Mouse (Mus musculus): ENCODE results near the gene Xrn2.

Gene Xrn2

GRCm38 (mm10) chr2:147053229-147053892 lies 40.6 kb downstream of the Xrn2 start:
- DNase-seq (ENCODE audit: low read depth), result no peak

DNA sequence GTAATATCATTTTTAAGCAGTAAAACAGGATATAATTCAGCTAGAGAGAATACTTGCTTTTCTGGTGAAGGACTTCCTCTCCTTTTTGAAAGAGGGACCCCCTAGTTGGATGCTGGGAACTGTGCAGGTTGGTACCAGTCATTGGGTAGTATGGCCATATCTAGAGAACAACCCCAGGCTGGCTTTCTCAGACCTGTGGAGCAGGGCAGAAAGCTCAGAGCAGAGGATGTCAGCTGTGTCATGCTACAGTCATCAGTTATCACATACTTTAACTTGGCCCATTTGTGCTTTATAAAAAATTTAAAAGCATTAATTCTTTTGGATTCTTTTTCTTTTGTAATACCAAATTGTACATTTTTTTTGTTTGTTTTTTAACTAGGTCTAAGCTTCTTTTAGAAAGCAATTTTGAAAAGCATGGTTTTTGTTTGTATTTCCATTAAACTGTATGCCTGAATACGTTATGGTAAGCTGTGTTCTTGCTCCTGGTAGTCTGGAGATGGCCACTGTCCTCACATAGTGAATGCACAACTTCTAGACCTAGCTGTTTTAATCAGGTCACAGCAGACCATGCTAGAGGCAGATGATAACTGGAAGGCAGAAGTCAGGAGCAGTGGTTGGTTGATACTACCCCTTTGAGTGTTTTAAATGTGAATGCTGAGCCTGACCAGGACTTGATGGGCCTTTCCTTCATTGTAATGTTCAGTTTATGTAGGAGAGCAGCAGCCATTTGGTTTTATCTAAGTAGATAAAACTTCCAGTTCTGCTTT lies 54.9 kb downstream of the Xrn2 start:
- DNase-seq (ENCODE audit: low read depth), result no peak

DNA sequence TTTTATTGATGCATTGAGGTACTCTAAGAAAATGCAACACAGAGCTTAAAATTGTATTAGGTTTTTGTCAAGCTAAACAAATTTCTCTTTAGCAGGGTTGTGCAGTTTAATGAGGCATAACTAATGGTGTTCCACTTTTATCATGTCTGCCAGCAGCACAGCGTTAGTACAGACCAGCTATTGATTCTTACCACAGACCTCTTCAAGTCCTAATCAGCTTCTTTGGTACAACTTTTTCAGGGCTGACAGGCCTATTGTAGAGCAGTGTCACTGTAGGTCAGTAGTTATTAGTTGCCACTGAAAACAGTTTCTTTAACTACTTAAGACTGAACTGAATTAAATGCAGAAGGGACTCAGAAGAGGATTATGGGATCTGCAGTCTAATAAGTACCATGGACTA lies 56.3 kb downstream of the Xrn2 start:
- DNase-seq (ENCODE audit: low read depth), result no peak

- DNase-seq (ENCODE audit: low read depth), result no peak
These were observed 57.5 kb downstream of the Xrn2 start for GRCm38 (mm10) chr2:147070305-147070704.

DNA sequence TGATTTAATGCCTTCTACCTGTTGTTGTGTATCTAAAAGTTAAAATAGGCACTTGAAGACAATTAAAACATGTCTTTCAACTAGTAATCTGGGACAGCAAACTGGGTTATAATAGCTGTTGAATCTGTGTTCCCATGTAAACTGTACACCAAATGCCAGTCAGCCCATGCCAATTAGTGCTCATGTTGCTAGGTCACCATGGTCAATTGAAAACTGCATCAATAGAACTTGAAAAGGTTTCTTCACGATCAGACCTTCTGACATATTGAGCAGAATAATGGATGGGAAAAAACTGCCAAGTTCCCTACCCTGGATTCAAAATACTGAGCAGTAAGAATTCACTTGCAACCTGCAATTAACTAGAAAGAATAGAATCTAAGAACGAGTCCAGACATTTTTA lies 61.2 kb downstream of the Xrn2 start:
- no peak for DNase-seq (ENCODE audit: low read depth)

GRCm38 (mm10) chr2:147074399-147074798 lies 61.6 kb downstream of the Xrn2 start:
- DNase-seq (ENCODE audit: low read depth), result no peak

- DNase-seq (ENCODE audit: low read depth), result no peak
These were observed 69.6 kb downstream of the Xrn2 start for GRCm38 (mm10) chr2:147082391-147082790.

DNA sequence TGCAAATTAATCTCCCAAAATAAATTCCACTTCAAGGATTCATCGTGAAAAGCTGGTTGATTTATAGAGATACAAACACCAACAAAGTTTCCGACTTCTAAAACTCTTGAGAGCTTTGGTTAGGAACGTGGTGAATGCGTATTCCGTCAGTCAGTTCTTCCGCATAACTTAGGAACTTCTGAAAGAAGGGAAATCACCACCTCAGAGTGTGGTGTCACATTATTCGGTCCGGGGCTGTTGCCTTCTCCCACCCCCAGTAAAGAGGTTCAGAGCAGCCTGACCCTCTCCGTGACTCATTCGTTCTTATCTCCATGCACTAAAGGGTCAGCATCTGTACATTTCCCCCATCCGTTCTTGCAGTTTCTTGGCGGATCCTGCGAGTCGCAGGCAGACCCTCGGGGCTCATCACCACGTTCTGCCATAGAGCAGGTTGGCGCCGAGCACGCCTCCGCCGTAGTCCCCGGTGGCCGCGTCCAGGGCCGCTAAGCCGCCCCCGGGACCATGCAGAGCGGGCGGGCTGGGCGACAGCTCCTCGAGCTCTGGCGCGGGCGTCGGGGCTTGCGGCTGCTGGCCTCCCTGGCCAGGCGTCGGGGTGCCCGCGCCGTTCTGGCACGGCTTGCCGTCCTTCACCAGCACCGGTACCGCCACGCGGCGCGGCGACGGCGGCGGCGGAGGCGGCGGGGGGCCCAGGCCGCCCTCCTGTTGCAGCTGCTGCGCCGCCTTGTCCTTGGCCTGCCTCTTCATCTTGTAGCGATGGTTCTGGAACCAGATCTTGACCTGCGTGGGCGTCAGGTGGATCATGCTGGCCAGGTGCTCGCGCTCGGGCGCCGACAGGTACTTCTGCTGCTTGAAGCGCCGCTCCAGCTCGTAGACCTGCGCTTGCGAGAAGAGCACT lies 70.9 kb downstream of the Xrn2 start:
- DNase-seq (ENCODE audit: low read depth), result no peak

DNA sequence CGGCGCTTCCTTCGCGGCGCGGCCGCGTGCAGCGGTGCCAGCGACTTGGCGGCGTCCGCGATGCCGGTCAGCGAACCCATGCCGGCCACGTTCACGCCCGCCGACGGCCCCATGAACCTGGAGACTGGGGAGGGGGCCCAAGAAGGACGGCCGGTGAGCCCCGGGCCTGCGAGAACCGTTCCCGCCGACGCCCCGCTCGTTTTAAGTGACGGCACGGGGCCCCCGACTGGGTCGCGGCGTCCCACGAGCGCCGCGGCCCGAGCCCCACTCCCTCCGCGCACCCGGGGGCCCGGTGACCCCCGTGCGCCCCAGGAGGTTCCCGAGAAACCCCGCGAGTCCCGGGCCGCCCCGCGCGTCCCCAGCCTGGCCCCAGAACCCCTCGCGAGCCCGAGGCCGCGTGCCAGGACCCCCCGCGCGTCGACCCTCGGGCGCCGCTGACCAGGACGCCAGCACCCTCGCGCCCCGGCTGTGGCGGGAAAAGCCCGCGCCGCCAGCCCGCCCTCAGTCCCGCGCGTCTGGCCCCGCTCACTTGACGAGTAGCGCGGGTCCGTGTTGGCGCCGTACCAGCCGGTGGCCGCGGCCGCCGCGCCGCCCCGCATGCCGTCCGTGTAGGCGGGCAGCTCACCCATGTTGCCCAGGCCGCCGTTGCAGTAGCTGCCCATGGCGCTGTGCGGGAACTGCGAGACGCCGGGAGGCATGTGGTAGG lies 71.7 kb downstream of the Xrn2 start:
- DNase-seq (ENCODE audit: low read depth), result no peak

- DNase-seq (ENCODE audit: low read depth), result no peak
These were observed 72.5 kb downstream of the Xrn2 start, which contains the start of gene Nkx2-4 for GRCm38 (mm10) chr2:147085072-147085870. TSS of gene Nkx2-4 (minus strand) at chr2:147085445.

GRCm38 (mm10) chr2:147085937-147086336 lies 73.1 kb downstream of the Xrn2 start:
- DNase-seq (ENCODE audit: low read depth), result no peak

DNA sequence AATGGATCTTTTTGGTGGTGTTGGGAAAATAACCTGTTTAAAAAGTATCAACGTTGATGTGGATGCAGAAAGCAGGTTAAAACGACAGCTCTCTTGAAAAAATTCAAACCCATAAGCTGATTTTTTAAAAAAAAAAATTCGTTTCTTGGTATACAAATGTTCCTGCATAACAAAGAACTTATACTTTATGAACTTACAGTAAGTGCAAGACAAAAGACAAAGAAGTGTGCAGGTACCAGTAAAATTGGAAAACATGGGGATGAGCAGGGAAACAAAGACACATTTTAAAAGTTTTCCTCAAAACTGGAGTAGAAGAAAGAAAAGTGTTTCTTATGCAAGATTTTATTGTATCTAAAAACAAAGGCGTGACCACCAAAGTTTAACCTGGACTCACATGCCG lies 73.6 kb downstream of the Xrn2 start:
- DNase-seq (ENCODE audit: low read depth), result no peak

DNA sequence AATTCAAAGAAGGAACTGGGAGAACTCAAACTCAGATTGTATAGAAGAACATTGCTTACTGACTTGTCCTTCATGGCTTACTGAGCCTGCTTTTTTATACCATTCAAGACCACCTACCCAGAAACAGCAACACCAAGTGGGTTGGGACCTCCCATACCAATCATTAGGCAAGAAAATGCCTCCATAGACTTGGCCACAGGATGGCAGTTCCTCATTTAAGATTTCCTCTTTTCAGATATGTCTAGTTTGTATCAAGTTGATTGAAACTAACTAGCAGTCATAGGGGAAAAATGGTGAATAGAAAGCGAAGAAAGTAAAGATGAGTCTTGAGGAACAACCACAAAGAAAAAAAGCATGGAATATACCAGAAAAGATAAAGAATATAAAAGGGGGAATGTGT lies 106.9 kb downstream of the Xrn2 start:
- no peak for DNase-seq (ENCODE audit: low read depth)

GRCm38 (mm10) chr2:147127366-147127765 lies 114.6 kb downstream of the Xrn2 start:
- DNase-seq (ENCODE audit: low read depth), result no peak
